Mouse (Mus musculus): ENCODE results near the gene Jpt2. TPM values are rescaled to one million over a fixed set of nuclear protein-coding genes. Genes with fewer than 3 reads are reported as not detected.

Jpt2 gene
- total RNA-seq (2023; ENCODE audit: inconsistent age) = 28.7 to 38.2 TPM (median 33.4 TPM) in 4 replicates

DNA sequence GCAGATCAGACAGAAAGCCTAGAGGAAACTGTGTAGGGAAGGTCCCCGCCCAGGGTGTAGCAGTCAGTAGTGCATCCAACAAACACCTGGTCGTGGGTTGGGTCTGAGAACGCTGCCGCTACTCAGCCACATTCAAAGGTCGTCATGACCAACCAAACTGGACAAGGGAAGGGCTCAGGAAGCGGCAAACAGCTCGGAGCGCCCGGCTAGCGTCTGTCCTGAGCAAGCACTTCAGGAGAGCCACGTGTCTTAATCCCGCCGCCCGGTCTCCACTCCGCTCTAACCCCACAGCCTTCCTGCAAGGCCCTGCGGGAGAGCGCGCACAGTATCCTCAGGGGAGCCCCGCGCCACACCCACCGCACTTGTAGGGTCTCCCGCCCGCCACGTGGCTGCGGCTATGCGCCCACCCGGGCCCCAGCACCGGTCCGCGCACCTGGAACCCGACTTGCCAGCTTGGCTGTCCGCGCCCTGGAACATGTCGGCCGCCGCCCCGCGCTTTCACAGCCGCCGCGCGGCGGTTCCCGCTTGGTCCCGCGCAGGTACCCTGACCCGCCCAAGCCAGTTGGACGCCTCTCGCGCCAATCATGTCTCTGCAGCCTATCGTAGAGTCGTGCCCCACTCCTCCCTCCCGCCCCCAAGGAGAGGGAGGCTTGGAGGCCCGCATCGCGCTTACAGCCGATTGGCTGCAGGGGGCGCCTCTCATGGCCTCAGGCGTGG, at the start of gene Jpt2:
Gene Jpt2, minus strand, starts transcription at position 555 of the 717 bp plus-strand sequence.

DNA sequence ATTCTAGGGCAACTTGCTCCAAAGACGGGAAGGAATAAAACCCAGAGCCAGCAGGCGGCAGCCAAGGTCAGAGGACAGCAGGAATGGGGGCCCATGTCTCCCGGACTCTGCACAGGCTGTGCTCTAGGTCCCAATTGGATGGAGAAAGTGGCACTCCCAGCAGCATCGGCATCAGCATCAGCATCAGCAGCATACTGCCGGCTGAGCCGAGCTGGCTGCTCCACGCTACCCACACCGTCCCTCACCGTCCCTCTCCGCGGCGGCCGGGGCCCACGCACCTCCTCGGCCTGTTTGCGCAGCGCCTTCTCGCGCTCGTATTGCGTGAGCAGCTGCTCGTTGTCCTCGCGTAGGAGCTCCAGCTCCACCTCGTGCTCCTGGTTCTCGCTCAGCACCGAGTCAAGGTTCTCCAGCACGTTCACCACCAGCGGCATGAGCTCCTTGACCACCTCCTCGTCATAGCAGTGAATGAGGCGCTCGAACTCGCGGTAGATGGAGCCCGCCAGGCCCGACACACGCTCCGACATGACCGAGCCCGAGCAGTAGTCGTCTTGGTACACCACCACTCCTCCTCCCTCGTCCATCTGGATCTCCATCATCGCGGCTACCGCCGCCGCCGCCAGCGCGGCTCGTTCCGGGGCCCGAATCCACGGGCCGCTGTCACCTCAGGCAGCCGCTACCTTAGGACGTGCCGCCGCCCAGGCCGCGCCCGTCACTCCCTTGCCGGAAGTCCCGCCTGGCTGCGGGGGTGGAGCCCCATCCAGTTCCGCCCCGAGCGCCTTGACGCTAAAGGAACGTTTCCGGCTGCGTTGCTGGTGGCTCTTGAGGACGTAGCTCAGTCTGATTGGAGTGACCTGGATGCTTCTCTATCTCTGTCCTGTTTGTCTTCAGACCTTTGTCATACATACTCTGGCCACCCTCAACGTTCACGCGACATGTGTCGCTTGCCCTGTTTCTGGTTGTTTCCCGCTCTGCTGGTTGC, 23.9 kb downstream of the Jpt2 start, which contains the start of gene Mapk8ip3:
Gene Mapk8ip3, minus strand, starts transcription at position 719 of the 979 bp plus-strand sequence.

DNA sequence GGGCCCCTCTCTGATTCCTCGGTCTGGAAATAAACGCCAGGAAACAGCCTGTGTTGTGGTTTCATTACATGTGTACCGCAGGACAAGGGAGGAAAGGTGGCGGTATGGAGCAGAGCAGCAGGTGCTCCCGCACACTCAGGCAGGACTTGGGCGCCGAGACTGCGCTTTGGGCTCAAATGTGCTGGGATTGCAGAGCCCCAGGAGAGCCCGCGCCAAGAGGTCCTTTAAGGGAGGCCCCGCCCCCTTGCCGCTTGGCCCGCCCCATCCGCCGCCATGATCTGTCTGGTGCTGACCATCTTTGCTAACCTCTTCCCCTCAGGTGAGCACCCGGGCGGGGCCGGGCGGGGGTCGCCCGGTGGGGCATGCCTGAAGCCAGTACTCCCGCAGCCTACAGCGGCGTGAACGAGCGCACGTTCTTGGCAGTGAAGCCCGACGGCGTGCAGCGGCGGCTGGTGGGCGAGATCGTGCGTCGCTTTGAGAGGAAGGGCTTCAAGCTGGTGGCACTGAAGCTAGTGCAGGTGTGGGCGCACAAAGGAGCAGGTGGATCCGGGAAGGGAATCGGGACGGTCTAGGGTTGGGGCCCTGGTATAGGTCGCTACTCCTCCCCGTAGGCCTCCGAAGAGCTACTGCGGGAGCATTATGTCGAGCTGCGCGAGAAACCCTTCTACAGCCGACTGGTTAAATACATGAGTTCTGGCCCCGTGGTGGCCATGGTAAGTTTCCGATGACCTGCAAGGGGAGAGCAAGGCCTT, 64.1 kb downstream of the Jpt2 start, which contains the start of gene Nme3:
Gene Nme3, plus strand, starts transcription at position 260 of the 752 bp plus-strand sequence.

DNA sequence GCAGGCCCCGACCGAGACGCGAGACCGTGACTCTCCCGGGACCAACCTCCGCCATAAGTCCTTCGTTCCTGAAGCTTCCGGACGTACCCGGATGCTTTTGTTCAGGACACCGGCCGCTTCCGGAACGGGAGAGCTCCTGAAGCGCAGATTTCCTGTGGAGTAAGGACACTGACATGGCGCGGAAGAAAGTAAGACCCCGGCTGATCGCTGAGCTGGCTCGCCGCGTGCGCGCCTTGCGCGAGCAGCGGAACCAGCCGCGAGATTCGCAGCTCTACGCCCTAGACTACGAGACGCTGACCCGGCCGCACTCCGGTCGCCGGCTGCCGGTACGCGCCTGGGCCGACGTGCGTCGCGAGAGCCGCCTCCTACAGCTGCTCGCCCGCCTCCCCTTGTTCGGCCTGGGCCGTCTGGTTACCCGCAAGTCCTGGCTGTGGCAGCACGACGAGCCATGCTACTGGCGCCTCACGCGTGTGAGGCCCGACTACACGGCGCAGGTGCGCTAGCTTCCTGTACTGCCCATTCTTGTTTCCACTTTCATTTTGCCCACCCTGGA, 65.4 kb downstream of the Jpt2 start, which contains the start of the genes Eme2 and Mrps34:
Gene Eme2, minus strand, starts transcription at position 93 of the 553 bp plus-strand sequence.
Gene Mrps34, plus strand, starts transcription at position 122 of the 553 bp plus-strand sequence.

Other genes starting within 250 kb of the Jpt2 start
- gene Rnf151, start 242.6 kb downstream of the Jpt2 start, total RNA-seq (2023; ENCODE audit: inconsistent age) = 0.78 TPM in 1 of 4 replicates, not detected in the others
- 1,210 to 1,288 TPM (median 1,234 TPM) in 4 replicates for gene Rps2, start 242.6 kb downstream of the Jpt2 start, total RNA-seq (2023; ENCODE audit: inconsistent age)
- 71.7 to 80.7 TPM (median 73.5 TPM) in 4 replicates for gene Ndufb10, start 236.2 kb downstream of the Jpt2 start, total RNA-seq (2023; ENCODE audit: inconsistent age)
- not detected in 4 replicates for gene Rpl3l, start 232.9 kb downstream of the Jpt2 start, total RNA-seq (2023; ENCODE audit: inconsistent age)
- gene Msrb1, start 224.0 kb downstream of the Jpt2 start, total RNA-seq (2023; ENCODE audit: inconsistent age) = 29.6 to 37.8 TPM (median 32.9 TPM) in 4 replicates
- not detected in 4 replicates for gene Hs3st6, start 207.7 kb downstream of the Jpt2 start, total RNA-seq (2023; ENCODE audit: inconsistent age)
- not detected in 4 replicates for gene Meiob, start 156.4 kb downstream of the Jpt2 start, total RNA-seq (2023; ENCODE audit: inconsistent age)
- 27.5 to 30.3 TPM (median 27.9 TPM) in 4 replicates for gene Hagh, start 120.5 kb downstream of the Jpt2 start, total RNA-seq (2023; ENCODE audit: inconsistent age)
- gene Fahd1, start 110.3 kb downstream of the Jpt2 start, total RNA-seq (2023; ENCODE audit: inconsistent age) = 2.0 to 2.5 TPM (median 2.2 TPM) in 4 replicates
- gene Igfals, start 94.7 kb downstream of the Jpt2 start, total RNA-seq (2023; ENCODE audit: inconsistent age) = 0.54 to 1.4 TPM (median 0.66 TPM) in 3 of 4 replicates, not detected in the other
- gene Nubp2, start 74.3 kb downstream of the Jpt2 start, total RNA-seq (2023; ENCODE audit: inconsistent age) = 54.8 to 67.5 TPM (median 67.0 TPM) in 4 replicates
- 26.0 to 31.7 TPM (median 30.6 TPM) in 4 replicates for gene Spsb3, start 74.0 kb downstream of the Jpt2 start, total RNA-seq (2023; ENCODE audit: inconsistent age)
- gene Eme2, start 65.6 kb downstream of the Jpt2 start, total RNA-seq (2023; ENCODE audit: inconsistent age) = 65.6 to 76.2 TPM (median 68.2 TPM) in 4 replicates
- 26.8 to 35.6 TPM (median 29.2 TPM) in 4 replicates for gene Mrps34, start 65.6 kb downstream of the Jpt2 start, total RNA-seq (2023; ENCODE audit: inconsistent age)
- 23.0 to 37.2 TPM (median 27.7 TPM) in 4 replicates for gene Nme3, start 64.2 kb downstream of the Jpt2 start, total RNA-seq (2023; ENCODE audit: inconsistent age)
- 200 to 220 TPM (median 218 TPM) in 4 replicates for gene Mapk8ip3, start 23.7 kb downstream of the Jpt2 start, total RNA-seq (2023; ENCODE audit: inconsistent age)
- 38.2 to 47.6 TPM (median 41.7 TPM) in 4 replicates for gene Cramp1l, start 55.1 kb upstream of the Jpt2 start, total RNA-seq (2023; ENCODE audit: inconsistent age)
- gene Ift140, start 55.4 kb upstream of the Jpt2 start, total RNA-seq (2023; ENCODE audit: inconsistent age) = 66.0 to 71.9 TPM (median 68.3 TPM) in 4 replicates
- gene Tmem204, start 122.9 kb upstream of the Jpt2 start, total RNA-seq (2023; ENCODE audit: inconsistent age) = not detected in 4 replicates
- gene Telo2, start 155.3 kb upstream of the Jpt2 start, total RNA-seq (2023; ENCODE audit: inconsistent age) = 30.5 to 38.6 TPM (median 33.5 TPM) in 4 replicates
- gene Ptx4, start 160.1 kb upstream of the Jpt2 start, total RNA-seq (2023; ENCODE audit: inconsistent age) = not detected in 4 replicates
- 41.6 to 51.0 TPM (median 43.7 TPM) in 4 replicates for gene Clcn7, start 172.7 kb upstream of the Jpt2 start, total RNA-seq (2023; ENCODE audit: inconsistent age)
- 0.29 to 0.42 TPM (median 0.36 TPM) in 3 of 4 replicates, not detected in the other for gene Ccdc154, start 201.8 kb upstream of the Jpt2 start, total RNA-seq (2023; ENCODE audit: inconsistent age)
- gene Gm38655, start 214.8 kb upstream of the Jpt2 start, total RNA-seq (2023; ENCODE audit: inconsistent age) = not detected in 4 replicates
- gene BC003965, start 223.9 kb upstream of the Jpt2 start, total RNA-seq (2023; ENCODE audit: inconsistent age) = 14.1 to 16.3 TPM (median 14.7 TPM) in 4 replicates
- 34.3 to 40.5 TPM (median 35.6 TPM) in 4 replicates for gene Unkl, start 227.7 kb upstream of the Jpt2 start, total RNA-seq (2023; ENCODE audit: inconsistent age)